18 mouse cellular contexts compared by ENCODE assay signal in genomic region chr9:82763651-82764050, GRCm38 (mm10).
"Had no signal": no experiment of that assay in that cellular context is flagged by ENCODE, and none has a peak within 500 bp of the region (broad histone marks: within the 10 kb centered on the region; RNA-seq: fewer than 3 reads in every experiment).

No protein-coding gene starts in this region.

- H3K27ac ChIP-seq: midbrain, embryonic 10.5 days; midbrain, embryonic 12.5 days; neural tube, embryonic 13.5 days; neural tube, embryonic 15.5 days had no signal

- H3K36me3 ChIP-seq: midbrain, embryonic 10.5 days; midbrain, embryonic 12.5 days; neural tube, embryonic 13.5 days; neural tube, embryonic 15.5 days had no signal

- H3K4me3 ChIP-seq: midbrain, embryonic 10.5 days; midbrain, embryonic 12.5 days; myocyte; neural tube, embryonic 13.5 days; neural tube, embryonic 15.5 days had no signal

- H3K27me3 ChIP-seq: midbrain, embryonic 12.5 days; neural tube, embryonic 13.5 days; neural tube, embryonic 15.5 days had no signal

- DNase-seq: lung, adult 18-20 months; lung, embryonic 14.5 days; lung, postnatal 10 days; lung, postnatal 4 days; midbrain, embryonic 14.5 days; retina, postnatal 1 day; right cerebral cortex, adult 18-20 months; right cerebral cortex, postnatal 25 days; right cerebral cortex, postnatal 4 days; thymus, adult 18-20 months; thymus, postnatal 14 days; thymus, postnatal 4 days had no signal

- H3K4me2 ChIP-seq: lung, embryonic 14.5 days; midbrain, embryonic 12.5 days; neural tube, embryonic 13.5 days; neural tube, embryonic 15.5 days had no signal

- H3K9ac ChIP-seq: lung, embryonic 14.5 days; midbrain, embryonic 12.5 days; neural tube, embryonic 13.5 days; neural tube, embryonic 15.5 days had no signal

- ATAC-seq: midbrain, embryonic 16.5 days had no signal

- H3K9me3 ChIP-seq: midbrain, embryonic 10.5 days; midbrain, embryonic 12.5 days; neural tube, embryonic 13.5 days; neural tube, embryonic 15.5 days had no signal

- H3K4me1 ChIP-seq: midbrain, embryonic 10.5 days; midbrain, embryonic 12.5 days; neural tube, embryonic 13.5 days; neural tube, embryonic 15.5 days had no signal
